20 mouse cellular contexts compared by ENCODE assay signal in genomic region chr7:84261341-84261740, GRCm38 (mm10).
DNase-seq lines count a peak whose midpoint lies in the region; ATAC-seq lines count a peak whose summit lies in the region.
"Had no signal": no experiment of that assay in that cellular context is flagged by ENCODE, and none has a peak within 500 bp of the region (broad histone marks: within the 10 kb centered on the region; RNA-seq: fewer than 3 reads in every experiment).

No protein-coding gene starts in this region.

- WGBS in heart, embryonic 15.5 days: 46% methylated on average over 6 of the region's 6 CpGs
- WGBS in intestine, embryonic 15.5 days: 75% methylated on average over 6 of the region's 6 CpGs

- H3K9ac ChIP-seq in heart, embryonic 15.5 days: no peak overlapping the region
- no peak overlapping the region for H3K9ac ChIP-seq in intestine, embryonic 15.5 days
- H3K9ac ChIP-seq: heart, embryonic 13.5 days; limb, embryonic 15.5 days; midbrain, embryonic 15.5 days had no signal

- no peak overlapping the region for H3K4me3 ChIP-seq in heart, embryonic 15.5 days
- H3K4me3 ChIP-seq in intestine, embryonic 15.5 days (replicated peaks): no peak overlapping the region
- H3K4me3 ChIP-seq: heart, embryonic 13.5 days; layer of hippocampus, adult 2 months; limb, embryonic 15.5 days; megakaryocyte, embryonic 14.5 days; midbrain, embryonic 15.5 days had no signal

- H3K4me2 ChIP-seq in heart, embryonic 15.5 days: no peak overlapping the region
- H3K4me2 ChIP-seq in intestine, embryonic 15.5 days (replicated peaks): no peak overlapping the region
- H3K4me2 ChIP-seq: heart, embryonic 13.5 days; limb, embryonic 15.5 days; midbrain, embryonic 15.5 days had no signal

- no peaks in the 10 kb centered on the region for H3K27me3 ChIP-seq in heart, embryonic 15.5 days
- H3K27me3 ChIP-seq in intestine, embryonic 15.5 days (replicated peaks): no peaks in the 10 kb centered on the region
- H3K27me3 ChIP-seq: heart, embryonic 13.5 days; limb, embryonic 15.5 days; midbrain, embryonic 15.5 days had no signal

- no peaks in the 10 kb centered on the region for H3K9me3 ChIP-seq in heart, embryonic 15.5 days (replicated peaks)
- no peaks in the 10 kb centered on the region for H3K9me3 ChIP-seq in intestine, embryonic 15.5 days
- H3K9me3 ChIP-seq: heart, embryonic 13.5 days; limb, embryonic 15.5 days; megakaryocyte, embryonic 14.5 days; midbrain, embryonic 15.5 days had no signal

- H3K27ac ChIP-seq in heart, embryonic 15.5 days: no peak overlapping the region
- H3K27ac ChIP-seq in intestine, embryonic 15.5 days: no peak overlapping the region
- H3K27ac ChIP-seq: heart, embryonic 13.5 days; layer of hippocampus, adult 2 months; limb, embryonic 15.5 days; midbrain, embryonic 15.5 days had no signal

- DNase-seq in heart, postnatal 25 days (ENCODE audit: low spot score): no peak
- DNase-seq in Muller cell, postnatal 12 days (ENCODE audit: inconsistent ontology term): peak; percentile 78
- peak; percentile 51 for DNase-seq in adrenal gland, adult 8-10 months
- DNase-seq in lung, postnatal 10 days: peak; percentile 53
- DNase-seq in thymus, postnatal 14 days: no peak
- DNase-seq: cerebellum, adult 11 months; gastrocnemius, postnatal 10 days; heart, adult 18-20 months; kidney, adult 8-10 months; kidney, postnatal 14 days; retina, postnatal 1 day; thymus, adult 2 months had no signal

- 0 out of 2 replicates have a peak, but pooled peaks have one; percentile 35 for ATAC-seq in heart, embryonic 15.5 days (replicated peaks; ENCODE audit: insufficient number of reproducible peaks, insufficient read depth, low FRiP score, low read depth)
- ATAC-seq in intestine, embryonic 15.5 days: no peak
- ATAC-seq: inflammation-experienced regulatory T-cells, adult 6 months; midbrain, embryonic 15.5 days had no signal

- no peaks in the 10 kb centered on the region for H3K4me1 ChIP-seq in heart, embryonic 15.5 days (replicated peaks)
- H3K4me1 ChIP-seq in intestine, embryonic 15.5 days (replicated peaks): no peaks in the 10 kb centered on the region
- H3K4me1 ChIP-seq: limb, embryonic 15.5 days; midbrain, embryonic 15.5 days had no signal

- intact Hi-C loops in heart, postnatal 25 days (cut with DNase I): no loop called here

- no peaks in the 10 kb centered on the region for H3K36me3 ChIP-seq in heart, embryonic 15.5 days
- H3K36me3 ChIP-seq in intestine, embryonic 15.5 days: no peaks in the 10 kb centered on the region

Comparison
In these comparisons a context has a peak if more than half of its experiments do, and no peak if none do; other contexts are left out.
1. DNase-seq: peak in Muller cell, postnatal 12 days (single experiment), adrenal gland, adult 8-10 months (single experiment) and lung, postnatal 10 days (single experiment); none in heart, postnatal 25 days (single experiment) and thymus, postnatal 14 days (single experiment).